Mouse (Mus musculus): ENCODE results near the gene Mtus2.

GRCm38 (mm10) chr5:148312443-148312842 lies 355.3 kb downstream of the Mtus2 start:
- TF ChIP-seq CTCF (conservative IDR thresholded peaks at IDR 0.05; ENCODE audit: insufficient read depth, insufficient read length, low read depth, low read length): 0 out of 2 replicates have a peak, but pooled peaks have one; percentile 6
- TF ChIP-seq POLR2A (IDR thresholded peaks at IDR 0.05; ENCODE audit: low read depth, low read length): no peak
